Mouse (Mus musculus): ENCODE results near the gene Slc16a6.
A peak's percentile ranks its signal among the peaks of the same experiment; 100 is the strongest.

Slc16a6 gene

DNA sequence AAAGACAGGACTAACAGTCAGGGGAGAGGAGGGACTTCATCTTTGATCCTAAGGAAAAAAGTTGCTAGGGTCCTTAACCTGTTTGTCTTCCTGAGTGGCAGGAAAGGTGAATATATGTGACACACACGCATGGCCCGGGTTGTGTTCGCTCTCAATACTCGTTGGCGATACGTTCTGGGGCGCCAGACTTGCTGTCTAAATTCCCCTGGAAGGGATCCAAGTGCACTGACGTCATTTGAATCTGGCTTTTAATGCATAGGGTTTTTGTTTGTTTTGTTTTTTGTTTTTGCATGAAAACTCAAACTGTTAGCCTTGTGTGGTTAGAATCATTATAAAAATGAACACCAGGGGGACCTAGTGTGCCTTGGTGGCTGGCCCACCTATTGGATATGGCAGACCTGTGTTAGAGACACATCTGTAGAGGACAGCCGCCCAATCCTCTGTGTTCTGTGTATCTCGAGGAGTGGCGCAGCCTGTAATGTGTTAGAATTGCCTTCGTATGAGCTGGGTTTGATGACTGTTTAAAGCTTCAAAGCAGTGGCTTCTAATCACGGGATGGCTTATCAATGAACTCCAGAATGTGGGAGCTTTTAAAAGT, 27.9 kb downstream of the Slc16a6 start:
- no peak for DNase-seq (ENCODE audit: low spot score in 2 of 2)

DNA sequence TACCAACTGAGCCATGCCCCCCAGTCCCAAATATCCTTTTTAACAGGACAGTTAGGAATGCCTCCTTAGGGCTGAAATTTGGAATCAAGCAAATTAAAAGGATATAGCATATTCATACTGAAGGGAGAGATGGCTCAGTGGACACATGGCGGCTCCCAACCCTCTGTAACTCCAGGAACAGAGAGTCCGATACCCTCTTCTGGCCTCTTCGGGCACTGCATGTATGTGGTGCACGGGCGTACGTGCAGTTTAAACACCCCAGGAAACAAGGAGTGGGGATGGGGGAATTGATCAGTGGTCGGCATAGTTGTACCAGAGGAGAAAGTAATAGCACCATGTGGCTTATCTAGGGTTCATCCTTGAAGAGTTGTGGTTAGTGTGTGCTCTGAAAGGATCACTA, 28.8 kb downstream of the Slc16a6 start:
- DNase-seq (ENCODE audit: low spot score in 2 of 2) = no peak

DNA sequence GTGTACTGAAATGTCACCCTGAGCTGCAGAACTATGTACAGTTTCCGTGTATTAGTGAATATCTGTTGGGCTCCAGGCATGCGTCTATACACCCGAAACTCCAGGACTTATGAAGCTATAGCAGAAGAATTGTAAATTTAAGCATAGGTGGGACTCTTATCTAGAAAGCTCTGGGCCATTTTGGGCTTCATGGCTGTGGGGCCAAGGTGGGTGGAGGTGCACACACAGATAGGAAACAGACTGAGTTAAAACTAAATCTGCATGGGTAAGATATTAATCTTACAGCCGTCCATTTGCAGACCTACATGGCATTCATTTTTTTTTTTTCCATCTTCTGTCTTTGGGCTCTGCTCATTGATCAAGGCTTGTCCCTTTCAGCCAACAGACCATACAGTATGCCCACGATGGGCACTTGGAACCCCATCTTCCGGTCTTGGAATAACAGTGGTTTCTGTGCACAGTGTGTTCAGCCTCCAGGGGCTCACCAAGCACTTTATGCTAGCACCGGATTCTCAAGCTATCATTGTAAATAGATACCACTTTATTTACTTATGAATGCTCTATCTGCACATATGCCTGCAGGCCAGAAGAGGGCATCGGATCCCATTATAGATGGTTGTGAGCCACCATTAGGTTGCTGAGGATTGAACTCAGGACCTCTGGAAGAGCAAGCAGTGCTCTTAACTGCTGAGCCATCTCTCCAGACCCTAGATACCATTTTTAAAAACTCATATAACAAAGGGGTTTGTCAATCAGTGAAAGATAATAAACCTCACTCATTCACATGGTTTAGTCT, 29.7 kb downstream of the Slc16a6 start:
- DNase-seq (ENCODE audit: low spot score in 2 of 2) = no peak

DNA sequence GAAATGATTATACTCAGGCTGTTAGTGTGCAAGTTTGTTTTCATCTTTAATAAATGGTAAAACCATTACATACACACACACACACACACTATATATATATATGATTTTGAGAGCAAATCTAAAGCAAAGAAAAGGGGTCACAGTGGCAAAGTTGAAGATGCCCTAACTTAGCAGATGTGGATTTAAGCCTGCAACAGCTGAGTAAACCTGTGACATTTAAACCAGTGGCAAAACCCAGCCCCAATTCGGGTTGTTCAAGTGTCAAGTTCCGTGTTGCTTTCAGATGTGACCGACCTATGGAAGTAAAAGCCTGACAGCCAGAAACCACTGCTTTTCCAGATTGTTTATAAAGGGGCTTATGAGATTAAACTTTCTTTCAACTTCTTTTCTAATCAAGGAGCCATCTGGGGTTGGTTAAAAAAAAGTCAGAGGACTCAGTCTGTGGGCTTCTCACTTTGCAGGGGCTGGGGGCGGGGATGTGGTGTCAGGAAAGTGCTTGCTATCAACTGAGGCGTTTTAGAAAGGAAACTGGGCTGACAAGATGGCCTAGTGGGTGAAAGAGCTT, 31.1 kb downstream of the Slc16a6 start:
- DNase-seq (ENCODE audit: low spot score in 2 of 2) = no peak

DNA sequence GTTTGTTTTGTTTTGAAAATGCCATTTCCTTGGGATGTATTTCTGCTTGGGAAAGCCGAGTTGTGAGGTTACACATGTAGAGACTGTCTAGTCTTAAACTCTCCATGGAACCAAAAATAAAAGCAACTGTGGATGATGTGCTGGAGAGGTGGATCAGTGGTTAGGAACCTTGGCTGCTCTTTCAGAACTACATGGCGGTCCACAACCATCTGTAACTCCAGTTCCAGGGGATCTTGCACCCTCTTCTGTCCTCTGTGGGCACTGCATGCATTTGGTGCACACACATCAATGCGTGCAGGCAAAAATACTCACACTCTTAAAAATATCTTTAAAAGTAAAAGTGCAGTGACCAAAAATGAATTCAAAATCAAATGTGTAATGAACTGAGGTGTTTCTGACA, 32.3 kb downstream of the Slc16a6 start:
- DNase-seq (ENCODE audit: low spot score in 2 of 2) = no peak

DNA sequence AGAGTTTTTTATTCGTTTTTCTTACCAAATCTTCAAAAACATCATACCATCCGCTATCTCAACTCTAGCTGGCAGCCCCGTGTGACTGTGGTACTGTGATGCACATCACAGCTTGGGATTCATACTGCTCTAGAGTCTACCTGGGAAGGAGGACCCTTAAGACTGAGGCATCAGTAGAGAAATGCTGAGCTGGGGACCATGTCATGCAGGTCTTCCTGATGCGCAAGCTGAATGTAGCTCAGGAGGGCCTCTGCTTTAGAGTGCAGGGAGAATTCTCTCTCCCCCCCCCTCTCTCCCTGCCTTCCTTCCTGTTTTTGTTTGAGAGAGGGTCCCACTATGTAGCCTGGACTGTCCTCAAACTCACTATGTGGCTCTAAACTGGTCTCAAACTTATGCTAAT, 32.8 kb downstream of the Slc16a6 start:
- DNase-seq (ENCODE audit: low spot score in 2 of 2) = no peak

DNA sequence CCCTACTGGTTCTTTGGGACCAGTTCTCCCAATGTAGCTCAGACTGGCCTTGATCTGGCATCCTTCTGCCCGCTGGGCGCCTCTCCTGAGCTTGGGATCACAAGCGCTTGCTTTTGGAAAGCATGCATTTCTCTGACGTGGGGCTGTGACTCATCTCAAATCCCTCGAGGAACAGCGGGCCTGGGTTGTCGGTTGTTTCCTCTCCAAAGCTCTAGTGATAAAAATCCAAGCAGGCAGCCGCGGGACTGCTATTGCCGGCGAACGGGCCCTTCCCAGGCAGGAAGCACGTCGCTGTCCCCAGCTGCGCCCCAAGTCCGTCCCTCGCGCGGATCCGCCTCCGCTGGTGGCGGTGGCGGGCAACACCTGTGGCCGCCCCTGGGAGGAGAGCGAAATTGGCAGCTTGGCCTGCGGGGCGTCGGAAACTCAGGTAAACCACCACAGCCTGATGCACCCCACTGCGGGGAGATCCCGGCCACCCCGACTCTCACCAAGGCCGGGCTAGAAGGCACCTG, 33.5 kb downstream of the Slc16a6 start:
- DNase-seq (ENCODE audit: low spot score in 2 of 2) = peak in 1 of 2 experiments; percentile 54

DNA sequence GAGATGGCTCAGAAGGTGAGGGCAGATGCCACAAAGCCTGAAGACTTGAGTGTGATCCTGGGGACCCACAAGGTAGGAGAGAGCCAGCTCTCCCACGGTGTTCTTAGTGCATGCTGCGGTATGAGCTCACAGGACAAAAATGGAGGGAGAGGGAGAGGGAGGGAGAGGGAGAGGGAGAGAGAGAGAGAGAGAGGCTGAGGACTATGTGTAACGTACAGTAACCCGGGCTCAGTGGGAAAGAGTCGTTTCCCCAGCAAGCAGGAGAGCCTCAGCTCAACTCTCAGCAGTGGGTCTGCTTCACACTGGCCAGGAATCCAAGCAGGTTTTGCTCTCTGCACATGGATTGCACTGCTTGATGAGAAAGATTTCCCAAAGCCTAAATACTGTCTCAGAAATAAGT, 34.2 kb downstream of the Slc16a6 start:
- no peak for DNase-seq (ENCODE audit: low spot score in 2 of 2)

DNA sequence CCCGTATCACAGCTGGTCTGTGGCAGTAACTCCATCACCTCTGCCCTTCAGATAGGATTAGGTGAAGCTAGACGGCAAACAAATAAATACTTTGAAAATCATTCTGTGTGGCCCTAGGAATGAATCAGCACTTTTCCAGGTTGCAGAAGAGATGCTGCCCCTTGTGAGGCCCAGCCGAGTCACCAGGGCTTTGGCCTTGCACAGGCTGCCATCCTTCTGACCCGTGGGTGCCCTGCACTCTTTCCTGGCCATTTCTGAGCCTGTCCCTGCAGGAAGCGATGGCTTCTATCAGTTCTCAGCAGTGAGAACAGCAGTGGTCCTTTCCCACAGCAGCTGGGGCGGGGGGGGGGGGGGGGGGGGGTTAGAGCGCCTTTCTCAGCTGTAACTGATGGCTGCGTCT, 36.5 kb downstream of the Slc16a6 start:
- no peak for DNase-seq (ENCODE audit: low spot score in 2 of 2)

DNA sequence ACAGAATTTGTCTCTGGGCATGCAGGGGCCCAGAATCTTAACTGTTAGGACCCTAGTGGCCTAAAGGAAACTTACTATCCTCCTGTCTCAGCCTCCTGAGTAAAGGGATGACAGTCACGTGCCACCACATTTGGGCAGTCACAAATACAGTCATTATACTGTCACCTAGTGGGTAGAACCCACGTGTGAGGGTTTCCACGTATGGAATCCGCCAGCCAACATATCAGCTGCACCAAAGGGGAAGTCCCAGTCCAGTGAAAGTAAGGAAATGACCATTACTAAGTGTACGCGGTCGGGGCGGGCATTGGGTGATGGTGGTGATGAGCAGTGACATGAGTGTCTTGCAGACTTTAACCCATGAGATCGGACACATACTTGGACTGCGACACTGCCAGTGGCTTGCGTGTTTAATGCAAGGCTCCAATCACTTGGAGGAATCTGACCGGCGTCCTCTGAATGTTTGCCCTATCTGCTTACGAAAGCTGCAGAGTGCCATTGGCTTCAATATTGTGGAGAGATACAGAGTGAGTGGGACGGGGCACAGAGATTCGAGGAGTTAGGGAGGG, 39.1 kb downstream of the Slc16a6 start:
- no peak for DNase-seq (ENCODE audit: low spot score in 2 of 2)

DNA sequence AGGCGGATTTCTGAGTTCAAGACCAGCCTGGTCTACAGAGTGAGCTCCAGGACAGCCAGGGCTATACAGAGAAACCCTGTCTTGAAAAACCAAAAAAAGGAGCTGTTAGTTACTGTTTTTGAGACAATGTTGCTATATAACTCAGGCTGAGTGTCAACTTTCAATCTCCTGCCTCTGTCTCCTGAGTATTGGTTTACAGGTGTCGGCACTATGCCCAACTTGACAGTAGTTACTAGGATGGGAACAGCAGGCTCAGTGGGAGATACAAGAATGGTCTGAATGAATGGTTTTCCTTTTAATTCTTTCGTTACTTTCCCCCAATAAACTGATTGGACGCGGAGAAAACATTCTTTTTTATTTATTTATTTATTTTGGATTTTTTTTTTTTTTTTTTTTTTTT, 46.0 kb downstream of the Slc16a6 start:
- no peak for DNase-seq (ENCODE audit: low spot score in 2 of 2)

DNA sequence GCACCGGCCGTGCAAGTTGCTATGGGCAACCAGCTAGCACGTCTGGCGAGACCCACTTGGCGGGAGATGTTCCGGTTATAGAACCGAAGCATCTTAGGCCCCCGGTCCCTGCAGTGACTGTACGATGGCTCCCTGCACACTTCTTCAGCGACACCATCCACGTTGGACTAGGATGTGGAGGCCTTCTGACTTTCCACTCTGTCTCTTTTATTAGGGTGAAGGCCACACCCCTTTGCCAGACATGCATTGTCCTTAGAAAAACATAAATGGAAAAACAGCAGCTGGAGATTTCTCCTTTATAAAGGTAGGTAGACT, 47.2 kb downstream of the Slc16a6 start:
- DNase-seq (ENCODE audit: low spot score in 2 of 2) = no peak

DNA sequence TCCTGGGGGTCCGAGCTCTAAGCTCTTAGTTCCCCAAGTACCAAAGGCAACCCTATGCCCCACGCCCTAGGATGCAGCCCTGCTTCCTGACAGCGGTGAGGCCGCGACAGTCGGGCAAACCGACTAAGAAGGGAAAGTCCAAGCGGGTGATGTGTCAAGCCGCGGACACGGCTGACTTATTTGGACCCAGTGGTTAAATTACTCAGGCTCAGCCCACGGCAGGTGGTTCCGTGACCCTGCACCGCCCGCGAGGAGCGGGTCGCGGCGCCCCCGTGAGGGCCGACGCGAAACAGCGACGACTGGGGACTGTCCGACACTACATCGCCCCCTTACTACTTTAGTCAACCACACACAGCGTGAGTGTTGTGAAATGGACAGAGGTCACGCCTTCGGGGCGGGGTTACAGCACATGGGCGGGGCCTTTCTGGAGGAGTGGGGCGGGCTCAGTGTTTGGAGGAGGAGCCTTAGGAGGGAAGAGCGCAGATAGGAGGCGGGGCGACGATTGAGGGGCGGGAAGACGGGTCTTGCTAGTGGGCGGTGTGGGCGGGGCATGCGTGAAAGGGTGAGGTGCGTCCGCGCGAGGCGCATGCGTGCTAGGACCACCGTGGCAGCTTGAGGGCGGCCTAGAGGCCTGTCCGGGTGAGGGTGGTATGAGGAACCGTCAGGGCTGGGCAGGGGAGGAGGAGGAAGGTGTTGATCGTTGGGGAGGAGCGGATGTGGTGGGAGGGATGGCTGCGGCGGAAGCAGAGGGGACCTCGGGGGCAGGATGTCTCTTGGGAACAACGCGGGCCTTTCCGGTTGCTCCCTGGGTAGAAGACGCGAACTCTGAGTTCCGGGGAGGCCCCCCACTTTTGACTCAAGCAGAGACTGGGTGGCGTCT, 47.8 kb downstream of the Slc16a6 start, which contains the start of gene Amz2:
TSS of gene Amz2 (plus strand) at position 555 of the 880 bp plus-strand sequence.
- DNase-seq (ENCODE audit: low spot score in 2 of 2) = peak; percentile 94 to 99

DNA sequence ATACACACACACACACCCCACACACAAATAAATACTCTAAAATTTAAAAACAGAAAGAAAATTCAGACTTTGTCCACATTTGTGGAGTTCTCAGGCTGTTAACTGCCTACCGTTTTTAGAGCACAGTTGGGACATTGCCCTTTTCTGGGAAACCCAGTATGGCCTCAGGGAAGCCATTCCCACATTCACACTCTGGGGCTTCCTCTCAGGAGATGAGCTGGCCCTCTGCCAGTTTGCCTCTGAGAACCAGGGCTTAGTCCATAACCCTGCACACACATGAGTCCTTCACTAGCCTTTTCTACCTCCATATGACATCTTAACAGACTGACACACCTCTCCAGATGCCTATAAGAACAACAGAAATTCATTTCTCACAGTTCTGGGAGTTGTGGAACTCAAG, 50.1 kb downstream of the Slc16a6 start:
- DNase-seq (ENCODE audit: low spot score in 2 of 2) = no peak

DNA sequence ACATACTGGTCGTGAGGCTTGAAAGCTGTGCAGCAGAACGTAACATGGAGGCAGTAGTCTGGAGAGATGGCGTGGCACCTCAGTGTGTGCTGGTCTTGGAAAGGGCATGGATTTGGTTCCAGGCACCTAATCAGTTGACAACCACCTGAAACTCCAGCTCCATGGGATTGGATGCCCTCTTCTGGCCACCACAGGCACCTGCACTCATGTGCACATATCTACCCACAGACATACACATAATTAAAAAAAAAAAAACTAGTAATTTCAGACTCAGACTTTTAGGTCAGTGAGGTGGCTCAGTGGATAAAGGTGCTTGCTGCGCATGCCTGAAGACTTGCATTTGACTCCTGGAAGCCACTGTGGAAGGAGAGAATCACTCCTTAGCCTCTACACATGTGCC, 51.1 kb downstream of the Slc16a6 start:
- DNase-seq (ENCODE audit: low spot score in 2 of 2) = no peak

DNA sequence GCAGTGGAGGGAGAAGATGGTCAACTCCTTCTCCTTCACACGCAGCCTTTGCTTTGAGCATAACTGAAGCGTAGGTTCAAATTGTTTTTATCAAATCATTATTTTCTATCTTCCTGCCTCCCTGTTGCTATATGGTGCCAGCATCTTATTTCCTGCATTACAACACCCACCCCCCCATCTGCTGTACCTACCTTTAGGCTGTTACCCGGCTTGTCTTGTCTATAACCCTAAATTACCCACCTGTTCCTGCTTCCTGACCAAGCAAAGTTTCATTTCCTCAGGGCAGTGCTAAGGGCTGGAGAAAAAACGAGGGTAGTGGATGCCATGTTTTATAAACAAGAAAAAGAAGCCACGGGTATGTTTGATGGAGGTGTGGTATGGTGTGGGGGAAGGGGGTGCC, 52.2 kb downstream of the Slc16a6 start:
- DNase-seq (ENCODE audit: low spot score in 2 of 2) = no peak

DNA sequence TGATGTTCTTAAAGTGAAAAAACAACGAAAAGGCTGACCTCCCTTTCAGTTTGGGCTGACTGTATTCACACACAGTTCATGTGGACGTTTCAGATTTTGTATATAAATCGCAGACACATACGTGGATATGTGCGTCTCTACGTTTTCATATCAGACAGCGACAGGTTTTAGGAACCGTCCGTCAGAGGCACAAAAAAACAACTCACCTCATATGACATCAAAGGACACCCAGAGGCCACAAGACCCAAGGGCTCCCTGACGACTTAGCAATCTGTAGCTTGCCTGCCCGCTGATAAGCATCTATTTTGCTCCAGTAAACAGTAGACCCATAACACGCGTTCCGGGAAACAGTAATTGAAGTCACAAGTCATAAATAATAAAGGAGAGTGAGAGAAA, 52.8 kb downstream of the Slc16a6 start:
- DNase-seq (ENCODE audit: low spot score in 2 of 2) = no peak

DNA sequence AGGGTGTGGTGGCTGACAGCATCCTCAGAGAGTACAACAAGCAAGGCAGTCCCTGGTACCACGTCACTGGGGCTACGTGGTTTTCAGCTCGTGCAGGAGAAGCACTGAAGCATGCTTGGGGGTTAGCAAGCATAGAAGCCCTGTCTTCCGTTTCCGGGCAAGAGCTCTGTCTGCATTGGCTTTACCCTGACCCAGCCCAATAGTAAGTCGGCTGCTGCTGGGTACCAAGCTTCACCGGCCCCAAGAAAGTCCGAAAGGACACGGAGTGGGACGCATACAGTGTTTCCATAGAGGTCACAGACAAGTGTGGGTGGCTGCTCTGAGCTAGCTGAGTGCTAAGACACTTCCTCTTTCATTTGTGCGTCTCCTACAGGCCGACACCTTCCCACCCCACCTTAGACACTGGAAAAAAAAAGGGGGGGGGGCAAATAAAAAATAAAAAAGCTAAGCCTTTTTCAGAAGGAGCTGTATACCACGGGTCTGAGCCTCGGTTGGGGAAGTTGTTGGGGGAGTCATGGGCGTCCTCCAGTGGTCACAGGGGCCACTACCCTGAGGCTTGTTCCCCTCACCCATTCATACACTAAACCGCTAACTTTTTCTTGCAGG, 53.3 kb downstream of the Slc16a6 start:
- DNase-seq (ENCODE audit: low spot score in 2 of 2) = no peak

DNA sequence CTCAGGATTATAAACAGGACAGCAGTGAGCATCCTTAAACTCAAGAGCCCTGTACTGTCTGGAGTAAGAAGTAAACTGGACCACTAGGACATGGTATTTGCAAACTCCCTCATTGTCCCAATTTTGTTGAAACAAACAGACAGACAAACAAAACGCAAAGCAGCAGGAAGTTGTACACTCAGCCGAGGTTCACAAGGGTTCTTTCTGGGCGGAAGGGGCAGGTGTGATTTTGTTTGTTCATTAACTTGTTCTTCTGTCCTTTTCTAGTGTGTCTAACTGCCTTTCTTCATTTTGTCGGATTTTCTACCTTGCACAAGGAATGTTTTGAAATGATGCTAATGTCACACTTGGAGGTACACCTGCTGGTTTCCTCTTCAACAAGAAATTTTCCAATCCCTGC, 53.9 kb downstream of the Slc16a6 start:
- no peak for DNase-seq (ENCODE audit: low spot score in 2 of 2)

DNA sequence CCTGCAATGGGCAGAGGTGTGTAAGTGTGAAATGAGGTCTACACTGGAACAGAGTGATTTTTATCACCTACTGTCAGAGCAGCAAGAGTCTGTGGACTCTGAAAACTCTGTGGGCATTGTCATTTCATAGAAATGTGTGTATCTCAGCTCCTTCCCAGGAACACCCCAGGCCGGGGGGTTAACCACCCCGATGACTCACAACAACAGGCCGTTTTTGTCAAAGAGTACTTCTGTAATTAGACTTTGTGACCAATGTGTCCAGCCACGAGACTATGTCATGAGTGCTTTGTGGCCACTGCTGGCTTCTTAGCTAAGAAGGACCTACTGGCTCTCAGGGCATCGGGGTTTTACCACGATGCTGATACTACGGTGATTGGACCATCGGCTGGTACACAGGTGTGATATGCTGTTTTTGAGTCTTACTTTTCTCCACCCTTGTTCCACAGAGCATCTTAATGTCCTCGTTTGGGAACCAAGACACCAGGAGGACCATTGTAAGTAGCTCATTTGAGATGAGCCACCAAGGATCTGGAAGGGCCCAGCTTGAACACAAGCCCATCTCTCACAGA, 55.8 kb downstream of the Slc16a6 start:
- DNase-seq (ENCODE audit: low spot score in 2 of 2) = no peak

Measured in left cerebral cortex, adult 9 months (tissue).